Mouse (Mus musculus) lung, postnatal 10 days (tissue): ENCODE results near the gene Hivep3.

ENCODE experiments used
- DNase-seq: peaks from one replicate; pipeline ENCODE4 v3.0.0; 2021

Hivep3 gene

DNA sequence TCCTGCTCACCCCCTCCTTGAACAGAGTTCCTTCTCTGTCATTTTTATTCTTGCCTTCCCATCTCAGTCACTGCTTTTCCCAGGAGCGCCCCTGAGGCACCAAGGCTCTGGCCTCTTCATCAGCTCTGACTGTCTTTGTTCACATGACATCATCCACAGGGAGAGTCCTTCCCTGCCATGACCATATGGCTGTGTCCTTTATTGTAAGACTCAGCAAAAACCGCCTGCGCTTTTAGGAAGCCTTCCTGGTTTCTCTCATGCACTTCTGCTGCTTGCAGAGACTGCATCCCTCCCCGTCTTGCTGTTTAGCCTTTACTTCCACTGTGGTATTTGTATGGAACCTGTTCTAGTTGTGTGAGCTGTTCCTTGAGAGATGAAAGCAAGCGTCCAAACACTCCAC lies 216.6 kb downstream of the Hivep3 start:
- no peak for DNase-seq

DNA sequence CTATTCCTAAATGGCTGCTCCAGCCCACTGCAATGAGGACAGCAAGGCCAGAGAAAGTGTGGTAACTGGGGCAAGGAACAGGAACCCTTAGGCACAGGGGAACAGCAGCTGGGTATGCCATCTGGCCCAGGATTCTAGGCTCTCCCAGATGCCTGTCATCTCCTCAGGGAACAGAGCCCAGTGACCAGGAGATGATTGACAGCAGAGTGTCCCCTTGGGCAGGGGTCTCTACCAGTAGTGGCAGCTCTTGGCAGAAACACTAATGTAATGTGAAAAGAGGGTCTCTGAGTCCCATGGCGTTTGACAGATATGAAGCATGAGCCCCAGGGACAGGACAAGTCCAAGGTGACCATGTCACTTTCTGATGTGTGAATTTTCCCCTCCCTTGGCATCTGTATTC lies 217.5 kb downstream of the Hivep3 start:
- DNase-seq, result no peak

DNA sequence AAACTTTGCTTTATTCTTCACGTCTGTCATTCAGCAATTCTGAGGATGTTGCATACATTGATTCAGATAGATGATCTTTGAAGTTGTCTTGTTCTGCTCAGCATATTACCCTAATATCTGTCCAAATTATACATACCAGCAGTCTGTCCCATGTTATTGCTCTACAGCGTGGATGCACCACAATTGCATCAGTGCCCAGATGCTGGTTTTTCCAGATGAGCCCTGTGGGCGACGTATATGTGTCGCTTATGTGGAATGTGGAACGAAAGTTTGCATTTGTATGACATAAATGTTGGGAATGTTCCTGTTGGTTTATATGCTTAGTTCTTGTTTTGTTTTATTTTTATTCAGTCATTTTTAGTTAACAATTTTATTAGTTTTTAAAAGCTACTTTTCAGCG lies 221.4 kb downstream of the Hivep3 start:
- DNase-seq, result no peak

DNA sequence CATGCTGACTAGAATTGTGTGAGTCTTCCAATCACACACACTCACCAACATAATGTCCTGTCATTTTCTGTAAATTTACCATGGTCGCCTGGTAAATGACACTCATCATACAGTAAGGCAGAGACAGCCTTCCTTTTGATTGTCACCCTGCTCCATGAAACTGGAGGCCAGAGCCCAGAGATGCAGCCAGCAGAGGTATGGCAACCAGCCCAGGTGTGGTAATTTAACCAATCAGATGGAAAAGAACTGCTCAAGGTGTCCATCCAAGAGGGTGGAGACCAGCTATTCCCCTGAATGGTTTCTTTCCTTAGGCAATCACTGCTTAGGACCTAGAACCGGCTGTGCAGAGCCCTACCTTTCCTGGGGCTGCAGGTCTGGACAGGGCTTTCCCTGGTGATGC lies 224.4 kb downstream of the Hivep3 start:
- DNase-seq, result no peak

DNA sequence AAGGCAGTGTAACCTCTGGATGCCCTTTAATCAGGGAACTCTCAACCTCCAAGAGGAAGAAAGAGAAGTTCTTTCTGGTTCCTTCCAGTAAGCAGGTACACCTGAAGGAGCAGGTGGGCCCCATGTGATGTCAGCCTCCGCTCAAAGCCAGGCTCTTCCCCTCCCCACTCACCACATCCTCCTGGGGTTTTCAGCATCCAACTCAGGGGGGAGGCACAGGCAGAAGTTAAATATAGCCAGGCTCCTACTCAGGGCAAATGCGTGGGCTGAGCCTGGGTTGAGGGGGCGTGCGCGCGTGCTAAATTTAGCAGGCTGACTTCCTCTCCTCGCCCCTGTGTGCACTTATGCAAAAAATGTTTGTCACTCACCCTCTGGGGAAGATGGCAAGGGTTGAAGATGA lies 225.7 kb downstream of the Hivep3 start:
- peak; percentile 28 for DNase-seq

DNA sequence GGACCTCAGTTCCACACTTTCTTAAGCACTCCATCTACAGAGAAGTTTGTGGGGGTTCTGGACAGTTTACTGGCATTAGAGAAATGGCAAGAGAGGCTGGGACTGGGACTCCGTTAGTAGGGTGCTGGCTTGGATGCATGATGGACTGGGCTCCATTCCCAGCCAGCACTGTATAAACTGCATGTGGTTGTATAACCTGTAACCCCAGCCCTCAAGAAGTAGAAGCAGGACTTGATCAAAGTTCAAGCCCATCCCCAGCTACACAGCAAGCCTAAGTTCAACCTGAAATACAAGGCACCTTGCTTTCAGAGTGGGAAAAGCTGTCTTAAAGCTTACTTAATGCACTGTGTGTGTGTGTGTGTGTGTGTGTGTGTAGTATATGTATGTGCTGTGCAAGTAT lies 226.3 kb downstream of the Hivep3 start:
- no peak for DNase-seq

DNA sequence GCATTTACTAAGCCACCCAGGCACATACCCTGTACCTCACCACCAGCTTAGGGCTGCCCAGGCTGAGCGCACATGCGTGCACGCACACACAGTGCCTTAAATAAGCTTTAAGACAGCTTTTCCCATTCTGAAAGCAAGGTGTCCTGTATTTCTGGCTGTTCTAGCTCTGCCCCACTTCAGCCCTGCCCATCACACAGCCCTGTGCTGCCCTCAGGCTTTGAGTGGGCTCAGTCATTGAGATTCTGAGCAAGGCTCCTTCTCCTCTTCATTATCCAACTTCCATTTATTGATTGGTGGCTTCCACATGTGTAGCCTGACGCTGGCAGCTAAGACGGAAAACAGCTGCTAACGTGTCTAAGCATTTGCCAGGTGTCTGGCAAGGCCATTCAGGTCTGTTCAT lies 226.9 kb downstream of the Hivep3 start:
- no peak for DNase-seq

DNA sequence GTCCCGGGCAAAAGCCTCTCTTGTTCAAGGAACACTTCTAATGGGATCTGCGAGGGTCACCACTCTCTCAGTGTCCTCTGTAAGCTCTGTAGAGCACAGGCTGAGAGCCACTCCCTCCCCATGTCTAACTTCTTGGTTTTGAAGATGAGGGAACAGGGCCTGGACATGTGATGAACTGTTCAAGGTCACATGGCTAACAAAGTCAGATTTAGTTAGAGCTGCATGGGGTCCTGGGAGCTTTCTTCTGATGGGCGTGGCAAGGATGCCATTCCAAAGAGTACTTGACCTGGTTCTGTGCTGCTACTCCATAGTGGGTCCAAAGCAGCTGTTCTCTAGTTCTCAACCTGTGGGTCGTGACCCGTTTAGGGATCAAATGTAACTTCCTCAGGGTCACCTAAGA lies 227.6 kb downstream of the Hivep3 start:
- no peak for DNase-seq

DNA sequence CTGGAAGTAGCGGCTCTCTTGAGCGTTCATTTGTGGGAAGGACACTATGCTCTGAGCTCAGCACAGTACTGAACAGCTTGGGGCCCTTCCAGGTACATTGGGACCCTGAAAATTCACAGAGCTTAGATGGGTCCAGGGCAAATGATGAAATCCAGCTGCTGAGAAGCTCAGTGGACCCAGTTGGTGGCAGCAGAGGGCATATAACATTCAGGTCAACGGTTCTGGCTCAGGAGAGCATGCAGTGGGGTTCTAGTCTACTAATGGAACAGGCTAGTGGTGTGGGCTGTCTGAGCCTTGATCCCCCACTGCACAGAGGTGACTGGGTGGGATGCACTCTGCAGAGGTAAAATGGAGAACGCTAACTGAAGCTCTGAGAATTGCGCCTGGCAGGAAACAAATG lies 228.5 kb downstream of the Hivep3 start:
- DNase-seq, result no peak

DNA sequence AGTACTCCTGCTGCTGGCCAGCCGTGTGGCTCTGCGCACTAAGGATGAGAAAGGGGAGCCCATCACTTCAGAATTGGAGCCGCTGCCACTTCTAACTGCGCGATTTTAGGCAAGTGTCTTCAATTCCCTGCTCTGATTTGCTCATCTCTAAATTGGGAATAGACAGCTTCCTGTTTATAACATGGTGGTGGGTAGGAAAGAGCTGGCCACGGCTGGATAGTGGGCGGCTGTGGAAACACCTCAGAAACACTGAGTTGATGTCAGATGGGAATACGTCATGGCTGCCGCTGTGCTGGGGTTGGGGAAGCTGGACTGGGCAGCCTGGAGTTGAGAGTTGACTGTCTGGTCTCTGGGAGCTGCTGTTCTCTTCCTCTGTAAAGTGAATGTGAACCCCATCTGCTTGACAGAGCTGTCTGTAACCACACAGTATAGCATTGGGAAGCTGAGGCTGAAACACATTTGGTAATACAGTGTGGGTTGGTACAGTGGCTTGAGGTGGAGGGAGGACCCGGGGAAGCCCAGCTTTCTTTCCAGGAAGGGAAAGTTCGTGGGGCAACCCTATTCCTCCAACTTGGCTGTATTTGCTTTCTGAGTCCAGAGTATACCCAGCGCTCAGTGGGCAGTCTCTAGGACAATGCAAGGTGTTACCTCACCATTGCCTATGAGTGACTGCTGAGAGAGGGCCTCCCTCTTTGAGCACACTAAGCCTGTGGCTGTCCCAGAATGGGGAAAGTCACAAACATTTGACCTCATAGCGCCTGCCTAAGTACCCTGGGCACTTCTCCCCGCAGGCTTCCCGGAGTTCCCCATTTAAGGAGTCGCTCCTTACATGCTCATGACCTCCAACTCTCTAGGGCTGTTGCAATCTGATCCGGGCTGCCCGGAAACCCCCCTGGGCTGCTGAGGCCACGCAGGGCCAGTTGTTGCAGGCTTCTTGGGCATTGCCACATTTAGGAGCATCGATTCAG lies 232.8 kb downstream of the Hivep3 start:
- DNase-seq, result peak; percentile 72

DNA sequence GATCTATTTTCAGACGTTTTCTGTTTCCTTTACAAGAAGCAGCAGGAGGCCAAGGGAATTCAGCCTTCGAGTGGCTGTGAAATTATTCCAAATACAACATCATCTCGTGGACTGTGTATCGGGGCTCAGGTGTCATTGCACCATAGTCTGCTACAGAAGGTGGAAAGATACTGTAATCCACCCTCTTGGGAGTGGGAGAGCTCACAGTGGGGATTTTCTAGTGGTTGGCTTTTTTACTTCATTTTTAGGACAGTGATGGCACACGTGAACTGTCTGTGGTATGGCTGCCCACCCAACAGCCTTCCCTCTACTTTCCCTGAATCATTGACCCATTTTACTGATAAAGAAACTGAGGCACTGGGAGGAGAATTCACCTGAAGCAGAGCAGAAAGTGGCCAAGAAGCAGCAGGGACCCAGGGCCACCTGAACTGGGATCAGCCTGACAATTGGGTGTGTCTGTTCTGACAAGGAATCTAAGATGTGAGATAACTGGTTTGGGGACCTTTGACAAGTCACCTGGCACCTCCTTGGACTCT lies 233.6 kb downstream of the Hivep3 start:
- DNase-seq, result no peak

DNA sequence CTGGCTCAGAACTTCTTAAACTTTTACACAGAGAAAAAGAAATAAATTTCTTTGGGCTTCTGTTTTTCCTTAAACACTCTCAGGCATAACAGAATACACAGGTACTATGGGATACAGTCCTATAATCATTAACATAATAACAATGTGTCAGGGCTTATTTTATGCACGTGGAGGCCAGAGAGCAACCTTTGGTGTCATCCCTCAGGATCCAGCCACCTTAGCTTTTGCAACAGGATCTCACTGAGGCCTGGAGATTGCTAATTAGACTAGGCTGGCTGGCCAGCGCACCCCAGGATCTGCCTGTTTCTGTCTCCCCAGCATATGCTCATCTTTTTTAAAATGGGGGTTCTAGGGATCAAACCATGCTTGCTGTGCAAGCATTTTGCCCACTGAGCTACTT lies 234.1 kb downstream of the Hivep3 start:
- DNase-seq, result no peak

DNA sequence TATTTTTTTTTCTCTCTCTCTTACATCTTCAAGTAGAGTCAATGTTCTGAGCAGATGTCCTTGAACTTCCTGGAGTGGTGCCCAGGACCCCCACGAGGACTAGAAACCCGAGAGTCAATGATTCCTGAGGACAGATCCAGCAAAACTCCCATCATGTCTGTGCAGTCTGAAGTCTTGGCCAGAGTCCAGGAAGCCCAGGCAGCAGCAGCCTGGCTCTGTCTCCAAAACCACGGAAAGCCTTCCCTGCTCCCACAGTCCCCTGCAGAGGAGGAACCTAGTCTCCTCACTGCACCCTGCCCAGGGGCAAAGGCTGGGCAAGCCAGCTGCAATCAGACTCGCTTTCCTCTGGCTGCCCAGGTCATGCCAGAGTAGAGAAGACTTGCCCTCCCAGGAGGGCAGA lies 234.5 kb downstream of the Hivep3 start:
- DNase-seq, result peak; percentile 67

DNA sequence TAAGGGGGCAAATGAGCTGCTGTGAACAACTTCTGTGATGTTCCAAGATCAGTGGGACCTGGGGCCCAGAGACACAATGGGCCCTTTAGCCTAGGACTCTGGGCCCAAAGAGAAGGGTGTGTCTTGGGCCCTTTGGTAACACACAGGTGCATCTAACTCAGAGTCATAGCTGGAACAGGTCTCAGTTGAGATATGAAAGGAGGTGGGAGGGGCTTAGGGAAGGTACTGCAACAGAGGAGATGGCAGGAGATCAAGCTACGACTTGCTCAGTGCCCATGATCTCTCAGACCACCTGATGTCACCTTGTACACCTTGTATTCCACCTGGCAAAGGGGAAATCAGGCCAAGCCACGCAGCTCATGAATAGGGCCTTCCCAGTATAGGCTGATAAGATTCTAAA lies 235.3 kb downstream of the Hivep3 start:
- no peak for DNase-seq

DNA sequence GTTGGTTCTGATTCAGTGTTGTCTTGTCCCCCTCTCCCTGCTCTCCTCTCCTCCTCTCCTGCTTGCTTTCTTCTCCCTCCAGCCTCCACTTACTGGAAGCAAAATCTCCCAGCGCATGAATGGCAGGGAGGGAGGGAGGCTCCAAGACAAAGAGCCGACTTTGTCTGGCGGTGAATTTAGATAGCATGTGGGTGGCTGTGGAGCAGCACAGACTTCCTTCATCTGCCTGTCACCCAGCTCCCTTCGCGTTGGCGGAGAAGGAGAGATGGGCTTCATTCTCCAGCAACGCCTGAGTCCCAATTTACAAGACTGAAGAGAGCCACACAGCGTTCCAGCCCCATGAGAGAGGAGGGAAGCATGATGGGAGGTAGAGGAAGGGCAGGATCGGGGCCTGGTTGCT lies 236.6 kb downstream of the Hivep3 start:
- no peak for DNase-seq

DNA sequence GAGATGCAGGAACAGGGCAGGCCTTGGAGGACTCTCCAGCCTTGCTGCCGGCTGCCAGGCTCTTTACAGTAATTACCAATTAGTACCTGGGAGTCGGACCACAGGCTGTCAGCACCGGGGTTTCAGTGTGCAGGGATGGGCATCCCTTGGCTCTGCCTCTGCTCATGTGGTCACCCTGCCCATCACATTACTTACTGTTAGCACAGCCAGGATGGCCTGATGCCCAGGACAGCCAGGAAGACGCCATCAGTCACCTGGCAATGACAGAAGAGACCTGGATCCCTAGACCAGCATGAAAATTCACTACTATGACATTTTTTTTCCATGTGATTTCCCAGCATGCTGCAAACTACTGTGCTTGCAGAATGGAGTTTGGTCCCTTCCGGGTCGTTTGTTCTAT lies 238.8 kb downstream of the Hivep3 start:
- DNase-seq, result no peak

DNA sequence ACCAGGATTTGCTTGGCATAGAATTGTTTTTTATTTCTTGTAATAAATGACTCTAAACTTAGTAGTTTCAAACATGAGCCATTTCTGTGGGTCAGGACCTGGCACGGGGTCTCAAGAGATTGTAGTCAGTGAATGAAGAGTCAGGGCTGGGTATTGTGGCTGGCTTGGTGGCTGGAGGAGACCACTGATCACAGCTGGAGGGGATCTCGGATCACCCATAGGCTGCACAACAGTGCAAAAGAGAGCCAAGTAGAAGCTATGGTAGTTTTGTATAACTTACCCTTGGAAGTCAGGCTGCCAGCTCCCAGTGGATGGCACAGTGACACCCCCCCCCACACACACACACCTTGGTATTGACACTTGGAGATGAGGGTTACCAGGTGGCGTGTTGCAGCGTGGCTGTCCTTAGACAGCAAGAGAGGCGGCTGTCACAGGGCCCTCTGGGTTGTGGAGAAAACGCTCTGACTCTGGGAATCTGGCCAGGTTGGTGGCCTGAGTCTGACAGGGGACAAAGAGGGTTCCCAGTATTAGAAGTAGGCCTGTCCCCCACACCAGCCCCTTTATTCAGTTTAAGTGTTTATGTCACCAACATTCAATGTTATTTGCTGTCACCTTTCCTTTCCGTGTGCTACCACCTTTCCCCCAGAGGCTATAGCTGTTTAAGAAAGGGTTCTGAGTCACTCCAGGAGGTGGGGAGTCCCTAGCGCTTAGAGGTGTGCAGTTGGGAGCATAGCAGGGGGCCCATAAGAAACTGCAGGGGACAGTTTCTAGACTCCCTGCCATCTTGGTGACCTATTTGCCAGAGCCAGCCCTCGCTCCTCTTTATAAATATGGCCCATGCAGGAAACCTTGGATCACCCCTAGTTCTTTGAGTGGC lies 240.4 kb downstream of the Hivep3 start:
- DNase-seq, result no peak

DNA sequence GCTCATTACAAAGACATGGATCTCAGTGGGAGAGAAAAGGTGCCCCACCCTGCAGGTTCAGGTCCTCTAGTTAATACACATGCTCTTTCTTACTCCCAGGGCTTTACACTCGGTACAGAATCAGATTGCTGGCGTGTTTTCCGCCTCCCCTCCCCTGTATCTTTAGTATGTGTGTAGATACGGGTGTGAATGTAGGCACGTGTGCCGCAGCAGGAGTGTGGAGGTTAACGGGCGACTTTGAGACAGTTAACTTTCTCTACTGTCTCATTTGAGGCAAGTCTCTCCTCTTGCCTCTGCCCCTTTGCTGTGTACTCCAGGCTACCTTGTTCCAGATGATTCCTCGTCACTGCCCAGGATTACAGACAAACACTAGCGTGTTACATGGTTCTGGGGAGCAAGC lies 241.7 kb downstream of the Hivep3 start:
- no peak for DNase-seq

DNA sequence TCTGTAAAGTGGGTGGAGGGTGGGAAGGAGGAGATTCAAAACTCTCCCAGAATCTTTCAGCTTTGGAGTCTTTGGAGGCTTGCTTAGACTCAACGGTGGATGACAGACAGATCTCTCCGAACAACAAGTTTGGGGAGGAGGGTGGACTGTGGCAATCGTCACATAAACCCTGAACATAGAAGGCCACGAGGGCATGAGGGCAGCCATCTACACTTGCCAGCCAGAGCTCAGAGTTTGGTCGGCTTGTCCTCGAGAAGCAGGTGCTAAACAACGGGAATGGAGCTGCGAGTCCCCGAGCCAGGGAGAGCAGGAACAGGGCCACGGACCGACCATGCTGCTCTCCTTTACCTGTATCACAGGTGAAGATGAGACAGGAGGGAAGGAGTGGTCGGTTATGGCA lies 242.2 kb downstream of the Hivep3 start:
- no peak for DNase-seq

DNA sequence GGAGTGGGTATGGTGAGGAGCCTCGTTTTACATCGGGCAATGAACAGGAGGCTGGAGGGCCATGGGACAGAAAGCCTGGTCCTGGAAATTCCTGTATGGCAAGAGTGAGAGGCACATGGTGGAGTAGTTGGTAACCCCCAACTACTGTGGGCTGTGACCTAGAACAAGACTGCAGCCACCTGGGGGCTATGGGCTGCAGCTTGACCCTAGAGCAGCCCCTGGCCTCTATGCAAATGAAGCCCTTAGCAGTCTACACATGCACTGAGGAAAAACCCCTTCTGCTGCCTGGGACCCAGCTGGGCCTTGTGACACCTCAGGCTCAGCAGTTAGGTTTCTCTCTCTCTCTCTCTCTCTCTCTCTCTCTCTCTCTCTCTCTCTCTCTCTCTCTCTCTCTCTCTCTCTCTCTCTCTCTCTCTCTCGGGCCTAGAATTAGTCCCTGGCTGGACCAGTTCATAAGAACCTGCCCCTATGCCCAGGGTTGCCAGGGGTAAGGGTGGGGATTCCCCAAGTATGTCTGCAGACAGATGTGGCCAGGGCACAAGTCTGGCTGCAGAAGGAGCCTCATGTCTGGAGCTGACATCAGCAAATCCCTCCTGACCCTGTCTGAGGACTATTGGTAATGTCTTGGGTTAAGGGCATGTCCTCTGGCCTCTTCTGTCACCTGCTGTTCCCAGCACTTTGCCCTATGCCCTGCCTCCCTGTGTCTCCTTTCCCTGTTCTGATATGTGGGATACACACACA lies 243.0 kb downstream of the Hivep3 start:
- no peak for DNase-seq

DNA sequence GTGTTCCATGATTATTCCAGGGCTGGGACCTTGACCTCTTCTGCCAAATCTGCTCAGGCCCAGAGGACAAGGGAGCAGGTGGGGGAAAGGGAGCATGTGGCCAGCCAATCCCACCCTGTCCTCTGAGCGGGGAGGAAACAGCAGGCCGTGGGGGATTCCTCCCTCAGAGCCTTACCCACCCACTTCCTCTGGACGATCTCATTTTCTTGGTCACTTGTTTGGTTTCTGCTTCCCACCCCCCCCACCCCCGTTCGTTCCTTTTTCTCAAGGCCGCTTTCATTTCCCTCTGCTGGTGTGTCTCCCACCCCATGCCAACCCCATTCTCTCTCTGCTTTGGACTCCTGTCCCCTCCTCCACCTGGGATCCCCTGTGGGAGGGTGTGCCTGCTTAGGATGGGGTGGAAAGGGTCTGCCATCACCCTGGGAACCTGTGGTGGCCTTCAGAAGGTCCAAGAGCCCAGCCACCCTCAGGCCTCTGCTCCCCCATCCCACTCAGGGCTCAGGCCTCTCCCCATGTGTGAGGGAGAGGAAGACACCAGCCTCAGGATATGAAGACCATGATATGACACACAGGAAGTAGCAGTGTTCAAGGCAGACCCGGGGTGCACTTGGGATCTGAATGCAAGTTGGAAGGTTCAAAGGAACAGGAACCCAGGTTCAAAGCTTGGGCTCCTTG lies 244.4 kb downstream of the Hivep3 start:
- DNase-seq, result no peak

DNA sequence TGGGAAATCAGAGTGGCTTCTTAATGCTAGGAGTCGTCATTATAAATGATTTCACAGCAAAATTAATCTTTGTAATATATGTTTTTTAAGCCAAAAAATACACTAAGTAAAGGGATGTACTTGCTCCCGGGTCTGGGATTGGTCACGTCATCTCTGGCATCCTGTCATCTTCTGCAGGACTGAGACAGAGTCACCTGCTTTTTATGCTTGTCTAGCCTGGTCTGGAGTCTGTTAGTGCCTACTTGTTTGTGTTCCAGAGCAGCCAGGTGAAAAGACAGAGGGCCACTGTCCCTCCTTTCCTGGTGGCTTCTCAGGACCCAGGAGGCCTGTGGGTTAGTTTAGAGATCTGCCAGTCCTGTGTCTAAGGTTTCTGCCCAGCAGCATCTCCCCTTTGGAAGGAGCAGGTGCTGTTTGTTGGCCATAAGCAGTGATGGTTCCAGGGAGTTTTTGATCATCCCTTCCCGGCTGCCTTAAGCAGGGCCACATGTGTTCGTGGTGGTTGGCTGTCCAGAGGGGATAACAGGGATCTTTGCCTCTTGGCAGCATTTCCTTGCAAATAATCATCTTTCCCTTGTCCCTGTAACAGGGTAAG lies 245.8 kb downstream of the Hivep3 start:
- no peak for DNase-seq
